Mouse (Mus musculus) urinary bladder, postnatal 4 days (tissue): ENCODE results near the gene Rpl10a.

Experiments
- DNase-seq, 2 experiments: peaks; one replicate each; pipeline ENCODE4 v3.0.0; 2021 to 2022; ENCODE audit warnings: low spot score in 2 of 2

Gene Rpl10a

DNA sequence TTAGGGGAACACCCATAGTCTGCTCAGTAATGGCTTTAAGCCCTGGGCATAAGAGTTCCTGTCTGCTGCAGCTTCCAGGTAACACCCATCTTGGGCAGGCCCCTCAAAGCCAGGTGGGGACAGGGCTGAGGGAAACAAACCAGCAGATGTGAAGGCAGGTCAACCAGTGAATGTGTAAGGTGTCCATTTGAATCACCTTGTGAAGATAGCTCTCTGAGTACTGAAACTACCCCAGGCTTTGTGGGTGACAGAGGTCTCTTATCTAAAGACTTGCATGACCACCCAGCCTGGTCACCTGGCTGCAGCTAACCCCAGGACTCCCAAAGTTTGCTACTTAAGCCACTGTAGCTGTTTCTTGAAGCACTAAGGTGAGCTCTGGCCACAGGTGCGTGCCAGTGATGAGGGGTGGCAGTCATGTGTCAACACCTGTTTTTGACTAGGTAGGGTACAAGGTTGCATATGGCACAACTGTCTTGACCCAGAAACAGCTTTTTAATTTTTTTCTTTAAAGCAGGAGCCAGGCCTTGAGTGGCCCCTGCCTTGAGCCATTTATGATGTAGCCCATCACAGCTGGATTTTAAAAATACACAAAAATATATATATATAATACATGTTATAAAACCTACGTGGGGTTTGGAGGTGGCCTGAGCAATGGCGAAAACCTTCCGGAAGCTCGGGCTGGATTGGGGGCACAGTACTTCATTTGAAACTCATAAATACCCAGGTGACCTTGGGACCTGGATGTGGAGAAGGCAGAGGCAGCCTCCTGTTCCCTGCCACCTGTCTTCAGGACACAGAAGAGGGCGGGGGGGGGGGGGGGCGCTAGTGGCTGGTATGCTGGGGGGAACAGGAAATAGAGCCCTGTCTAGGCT lies 3.2 kb downstream of the Rpl10a start:
- DNase-seq = no peak

- no peak for DNase-seq
Observed at GRCm38 (mm10) chr17:28332113-28332914, 4.0 kb downstream of the Rpl10a start.

GRCm38 (mm10) chr17:28332915-28333546 lies 4.8 kb downstream of the Rpl10a start:
- no peak for DNase-seq

- DNase-seq = no peak
Observed at GRCm38 (mm10) chr17:28335267-28335666, 7.0 kb downstream of the Rpl10a start.

GRCm38 (mm10) chr17:28337547-28337946 lies 9.3 kb downstream of the Rpl10a start:
- no peak for DNase-seq

DNA sequence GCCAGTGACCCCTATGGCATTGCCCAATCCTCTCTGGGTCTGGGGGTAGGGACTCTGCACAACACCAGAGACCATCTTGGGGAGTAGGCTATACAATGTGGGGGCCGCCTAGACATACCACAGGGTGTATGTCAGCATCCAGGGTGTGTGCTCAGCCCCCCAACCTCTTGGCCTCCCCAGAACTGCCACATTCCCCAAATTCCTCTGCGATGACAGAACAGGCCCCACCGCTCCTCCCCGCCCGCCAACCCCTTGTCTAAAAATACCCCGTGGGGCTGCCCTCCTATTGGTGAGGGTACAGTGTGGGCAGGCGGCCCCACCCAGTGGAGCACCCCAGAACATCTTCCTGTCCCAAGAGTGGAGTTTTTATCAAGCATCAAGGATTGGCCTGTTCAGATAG lies 12.3 kb downstream of the Rpl10a start:
- no peak for DNase-seq

GRCm38 (mm10) chr17:28341091-28341490 lies 12.8 kb downstream of the Rpl10a start:
- peak; percentile 95 to 96 for DNase-seq

DNA sequence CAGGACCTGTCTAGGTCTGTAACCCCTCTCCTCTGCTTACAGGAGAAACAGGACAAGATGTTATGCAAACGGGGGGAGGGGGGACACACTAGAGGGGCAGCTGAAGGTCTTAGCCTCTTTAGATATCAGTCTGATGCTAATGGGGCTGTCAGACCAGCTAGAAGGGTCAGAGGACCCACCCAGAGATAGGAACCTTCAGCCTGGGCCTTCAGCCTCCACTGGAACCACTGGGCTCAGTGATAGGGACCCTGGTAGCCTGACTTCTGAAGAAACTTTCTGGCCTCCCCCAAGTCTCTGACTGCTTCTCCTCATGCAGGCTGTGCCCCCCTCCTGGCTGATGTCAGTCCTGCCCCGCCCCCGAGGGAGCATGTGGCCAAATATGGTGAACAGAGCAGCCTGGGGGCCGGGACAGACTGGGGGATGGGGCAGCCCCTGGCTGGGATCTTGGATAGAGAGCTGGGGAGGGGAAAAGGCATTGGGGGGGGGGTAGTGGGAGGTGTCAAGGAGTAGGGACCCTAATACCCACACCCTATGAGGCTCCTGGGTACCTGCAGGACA lies 15.9 kb downstream of the Rpl10a start:
- DNase-seq = peak in 1 of 2 experiments; percentile 68

DNA sequence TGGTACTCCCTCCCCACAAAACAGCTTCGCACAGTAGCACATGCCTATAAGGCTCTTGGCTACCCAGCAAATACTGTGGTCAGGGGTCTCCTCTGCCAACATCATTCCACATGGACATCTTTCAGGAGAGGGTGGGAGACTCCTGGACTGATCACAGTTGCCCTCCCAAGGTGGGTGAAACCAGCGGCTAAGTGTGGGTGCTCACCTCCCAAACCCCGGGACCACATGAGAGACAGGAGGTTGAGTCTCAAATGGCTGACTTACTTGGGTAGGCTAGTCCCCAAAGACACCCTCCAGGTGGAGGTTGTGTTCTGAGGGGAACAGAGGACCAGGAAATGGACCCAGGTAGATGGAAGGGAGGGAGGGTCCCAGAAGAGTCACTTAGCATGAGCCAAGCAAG lies 16.4 kb downstream of the Rpl10a start:
- no peak for DNase-seq

- DNase-seq = peak in 1 of 2 experiments; percentile 61
Observed at GRCm38 (mm10) chr17:28345271-28345721, 17.0 kb downstream of the Rpl10a start.

- DNase-seq = peak in 1 of 2 experiments; percentile 67
Observed at GRCm38 (mm10) chr17:28345882-28346281, 17.6 kb downstream of the Rpl10a start.

- no peak for DNase-seq
Observed at GRCm38 (mm10) chr17:28347327-28347726, 19.1 kb downstream of the Rpl10a start.

DNA sequence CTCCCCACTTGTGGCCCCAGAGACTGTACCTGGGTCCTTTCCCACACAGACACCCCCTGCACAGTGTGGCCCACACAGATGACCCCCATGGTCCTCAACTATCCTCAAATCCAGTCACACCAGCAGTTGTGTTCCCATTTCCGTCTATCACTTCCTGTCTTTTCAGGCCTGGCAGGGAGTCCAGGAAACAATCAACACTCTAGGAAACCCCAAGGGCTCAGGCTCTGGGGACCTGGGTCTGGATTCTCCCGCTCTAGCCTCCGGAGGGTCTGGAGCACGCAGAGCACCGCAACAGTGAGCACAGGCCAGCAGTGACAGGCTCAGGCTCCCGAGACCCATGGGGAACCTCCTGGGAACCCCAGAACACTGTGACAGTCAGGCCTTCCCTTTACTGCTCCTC lies 19.9 kb downstream of the Rpl10a start:
- no peak for DNase-seq

- DNase-seq = no peak
Observed at GRCm38 (mm10) chr17:28349264-28349880, 21.1 kb downstream of the Rpl10a start.

DNA sequence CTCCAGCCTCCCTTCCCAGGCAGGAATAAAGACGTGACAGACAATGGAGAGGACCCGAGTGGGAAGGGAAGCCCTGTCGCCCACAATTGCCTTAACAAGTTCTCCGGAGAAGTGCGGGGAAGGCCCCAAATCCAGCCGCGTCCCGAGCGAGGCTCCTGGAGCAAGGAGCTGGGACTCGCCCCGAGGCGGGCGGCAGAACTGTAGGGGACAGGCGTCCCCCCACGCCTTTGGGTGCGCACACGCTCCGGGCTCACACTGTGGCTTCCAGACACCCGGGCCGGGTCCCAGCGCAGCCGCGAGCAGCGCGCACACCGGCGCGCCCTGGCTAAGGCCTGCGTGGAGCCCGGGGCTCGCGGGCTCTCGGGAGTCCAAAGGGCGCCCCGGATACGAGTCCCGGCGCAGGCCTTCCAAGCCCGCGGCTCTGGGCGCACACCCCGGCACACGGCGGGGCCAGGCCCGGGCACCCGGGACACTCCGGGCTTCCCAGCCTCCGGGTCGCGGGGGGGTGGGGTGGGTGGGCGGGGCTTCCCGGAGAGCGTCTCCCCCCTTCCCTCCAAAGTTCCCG lies 21.7 kb downstream of the Rpl10a start:
- no peak for DNase-seq

DNA sequence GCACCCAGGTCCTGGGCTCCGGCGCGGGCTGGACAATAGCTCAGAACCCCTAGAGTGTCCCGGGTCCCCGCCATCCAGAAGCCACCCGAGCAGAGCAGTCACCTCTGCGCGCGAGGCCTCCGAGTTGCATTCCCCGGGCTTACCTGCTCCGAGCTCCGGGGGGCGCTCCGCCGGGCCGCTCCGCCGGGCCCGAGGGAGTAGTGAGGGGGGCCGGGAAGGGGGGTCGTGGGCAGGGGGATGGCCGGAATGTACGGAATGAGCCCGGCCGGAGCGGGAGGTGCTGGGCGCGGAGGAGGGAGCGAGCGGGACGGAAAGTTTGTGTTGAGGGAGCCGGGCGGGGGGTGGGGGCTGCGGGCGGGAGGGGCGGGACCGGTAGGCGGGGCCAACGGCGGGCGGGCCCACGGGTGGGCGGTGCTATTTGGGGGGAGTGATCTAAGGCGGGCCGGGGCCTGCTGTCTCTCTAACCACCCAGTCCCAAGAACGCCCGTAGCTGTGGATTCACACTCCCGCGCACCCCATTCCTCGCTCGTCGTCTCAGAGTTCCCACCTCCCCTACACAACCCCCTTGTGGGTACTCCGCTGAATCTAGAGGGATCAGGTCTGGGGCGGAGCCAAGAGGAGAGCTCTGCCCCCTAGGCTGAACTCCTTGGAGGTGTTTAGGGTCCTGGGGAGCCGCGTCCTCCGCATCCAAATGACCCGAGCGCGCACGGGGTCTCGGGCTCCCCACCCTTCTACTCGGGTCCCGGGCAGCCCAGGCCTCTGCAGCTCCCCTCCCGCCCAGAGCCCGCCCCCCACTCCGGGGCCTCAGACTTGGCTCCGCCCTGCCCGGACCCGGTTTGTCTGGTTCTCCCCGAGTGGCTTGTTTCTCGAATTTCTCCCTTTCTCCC lies 22.4 kb downstream of the Rpl10a start, which contains the start of gene Tead3:
Gene Tead3, minus strand, starts transcription at position 352 of the 887 bp plus-strand sequence.
- DNase-seq = peak; percentile 85 to 91

GRCm38 (mm10) chr17:28351353-28351890 lies 23.2 kb downstream of the Rpl10a start:
- DNase-seq = no peak

DNA sequence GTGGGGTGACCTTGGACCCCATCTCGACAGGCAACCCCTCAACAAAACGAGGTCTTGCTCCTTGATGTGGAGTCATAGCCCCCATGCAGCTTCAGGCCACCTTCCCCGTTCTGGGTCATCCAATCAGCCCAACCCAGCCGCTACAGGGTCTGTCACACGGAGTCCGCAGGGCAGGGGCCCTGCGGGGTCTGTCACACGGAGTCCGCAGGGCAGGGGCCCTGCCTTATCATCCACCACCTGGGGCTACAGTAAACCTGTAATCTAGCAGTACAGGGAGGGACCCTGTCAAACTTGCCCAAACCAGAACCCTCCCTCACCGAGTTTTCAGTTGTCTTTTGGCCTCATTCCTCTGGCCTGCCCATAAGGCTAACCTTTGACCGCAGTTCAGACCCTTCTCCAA lies 23.7 kb downstream of the Rpl10a start:
- no peak for DNase-seq

GRCm38 (mm10) chr17:28355871-28356270 lies 27.6 kb downstream of the Rpl10a start:
- no peak for DNase-seq
